Mouse (Mus musculus): ENCODE data around the gene Zbtb37.

- TF ChIP-seq CTCF (IDR thresholded peaks at IDR 0.05; ENCODE audit: low read depth): no peak
- TF ChIP-seq EP300 (IDR thresholded peaks at IDR 0.05; ENCODE audit: low read depth): no peak
Observed at GRCm38 (mm10) chr1:161033856-161034434, 704 bp downstream of the Zbtb37 start.
